Mouse (Mus musculus): Measurements from ENCODE around the gene Slc5a5. TPM values are rescaled to one million over a fixed set of nuclear protein-coding genes. Genes with fewer than 3 reads are reported as not detected.

Gene Slc5a5
- total RNA-seq, 1 experiment from 2014 or later = not detected

GRCm38 (mm10) chr8:70853863-70854262 is 38.7 kb downstream of the Slc5a5 start:
- no peak for DNase-seq

GRCm38 (mm10) chr8:70852595-70853231 is 39.8 kb downstream of the Slc5a5 start:
- no peak for DNase-seq

DNA sequence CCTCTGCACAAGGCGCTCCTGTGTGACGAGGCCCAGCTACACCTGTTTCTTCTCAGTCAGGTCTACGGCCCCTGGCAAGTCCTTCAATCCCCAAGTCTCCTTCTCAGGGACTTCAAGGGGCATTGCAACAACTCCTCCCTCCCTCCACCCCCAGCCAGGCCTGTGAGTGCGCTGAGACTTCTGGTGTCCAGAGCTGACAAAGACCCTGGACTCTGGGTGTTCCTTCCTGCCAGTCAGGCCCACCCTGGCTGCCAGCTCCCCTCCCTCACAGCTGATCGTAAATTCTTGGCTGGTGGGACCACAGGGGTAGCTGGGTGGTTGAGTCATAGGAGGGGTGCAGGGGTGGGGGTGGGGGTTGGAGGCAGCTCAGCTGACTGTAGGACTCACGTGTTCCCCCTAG is 40.7 kb downstream of the Slc5a5 start:
- no peak for DNase-seq

- no peak for DNase-seq
Measured at GRCm38 (mm10) chr8:70850947-70851346, 41.6 kb downstream of the Slc5a5 start.

DNA sequence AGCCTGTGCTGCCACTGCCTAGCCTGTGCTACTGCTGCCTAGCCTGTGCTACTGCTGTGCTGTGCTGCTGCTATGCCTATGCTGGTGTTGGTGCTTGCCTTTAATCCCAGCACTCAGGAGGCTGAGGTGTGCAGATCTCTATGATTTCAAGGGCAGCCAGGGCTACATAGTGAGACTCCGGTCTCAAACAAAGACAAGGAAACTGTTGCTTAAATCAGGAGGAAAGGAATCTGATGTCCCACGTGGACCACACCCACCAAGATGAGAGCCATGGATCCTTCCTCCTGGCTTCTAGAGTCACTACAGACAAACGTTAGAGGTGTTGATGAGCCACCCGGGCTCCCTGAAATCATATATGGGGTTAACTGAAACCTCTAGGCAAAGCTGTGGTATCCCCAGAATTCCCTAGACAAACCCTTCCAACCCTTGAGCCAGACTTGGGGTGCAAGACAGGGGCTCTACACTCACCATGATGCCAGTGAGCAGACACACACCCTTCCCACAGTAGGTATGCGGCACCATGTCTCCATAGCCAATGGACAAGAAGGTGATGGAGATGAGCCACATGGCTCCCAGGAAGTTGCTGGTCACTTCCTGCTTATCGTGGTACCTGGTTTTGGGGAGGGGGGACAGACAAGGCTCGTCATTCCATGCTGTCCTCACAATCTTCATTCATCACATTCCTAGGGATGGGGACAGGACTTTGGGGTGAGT is 42.3 kb downstream of the Slc5a5 start:
- no peak for DNase-seq

DNA sequence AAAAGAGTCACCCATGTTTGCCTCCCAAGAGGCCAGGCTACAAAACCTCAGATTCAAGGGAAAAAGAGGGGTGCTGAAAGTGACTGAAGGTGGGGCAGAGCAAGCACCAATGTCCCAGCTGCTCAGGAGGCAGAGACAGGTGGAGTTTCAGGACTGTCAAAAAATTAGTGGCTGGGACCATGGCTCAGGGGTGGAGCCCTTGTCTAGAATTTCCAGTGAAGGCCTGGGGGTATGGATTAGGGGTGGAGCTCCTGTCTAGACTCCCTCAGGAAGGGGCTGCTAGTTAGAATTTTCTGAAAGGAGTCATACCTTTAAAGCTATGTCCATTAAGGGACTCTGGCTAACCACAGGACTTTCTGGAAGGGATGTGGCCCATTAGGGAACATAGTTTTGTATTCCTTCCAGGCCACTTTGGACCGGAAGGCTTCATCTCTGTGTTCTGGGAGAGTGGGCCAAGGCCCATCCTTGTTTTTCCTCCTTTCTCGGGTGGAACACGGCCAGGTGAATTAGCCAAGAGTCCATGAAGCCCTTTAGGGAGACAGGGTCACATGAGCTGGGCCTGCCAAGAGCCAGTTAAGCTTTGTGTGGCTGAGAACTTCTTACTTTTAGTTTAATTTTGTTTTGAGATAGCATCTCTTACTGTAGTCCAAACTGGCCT is 43.1 kb downstream of the Slc5a5 start:
- peak; percentile 59 for DNase-seq

DNA sequence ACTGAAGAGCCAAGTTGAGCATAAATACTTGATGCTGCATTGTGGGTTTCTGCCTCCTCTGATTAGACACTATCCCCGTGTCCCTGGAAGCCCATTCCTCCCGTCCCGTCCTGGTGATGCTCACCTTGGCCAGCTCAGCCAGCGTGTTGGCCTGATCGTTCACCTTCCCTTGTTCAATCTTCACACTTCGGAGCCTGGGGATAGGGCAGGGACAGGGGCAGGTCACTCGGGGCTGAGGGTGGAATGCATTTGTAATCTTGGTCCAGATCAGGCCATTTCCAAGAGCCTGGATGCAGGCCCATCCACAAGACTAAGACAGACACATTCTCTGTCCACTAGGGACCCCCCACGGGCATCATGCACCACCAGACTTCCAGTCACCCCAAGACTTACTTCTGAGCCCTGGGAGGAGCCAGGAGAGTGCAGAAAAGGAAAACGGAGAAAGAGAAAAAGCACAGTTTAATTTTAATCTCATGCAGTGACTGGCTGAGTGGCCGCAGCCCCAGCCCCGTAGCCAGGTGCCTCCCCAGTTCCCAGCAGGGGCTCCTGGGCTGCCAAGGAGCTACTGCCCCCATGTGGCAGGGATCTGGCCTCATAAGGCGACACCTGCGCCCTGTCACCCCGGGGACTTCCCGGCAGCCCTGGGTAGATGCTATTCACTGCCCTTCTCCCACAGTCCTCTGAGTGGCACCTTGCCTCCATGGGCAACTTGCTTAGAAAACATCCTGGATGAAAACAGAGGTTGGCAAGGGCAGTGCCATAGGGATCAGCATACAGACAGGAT is 46.0 kb downstream of the Slc5a5 start:
- no peak for DNase-seq

GRCm38 (mm10) chr8:70845108-70845507 is 47.4 kb downstream of the Slc5a5 start:
- no peak for DNase-seq

- DNase-seq = peak; percentile 95
Measured at GRCm38 (mm10) chr8:70844523-70844922, 48.0 kb downstream of the Slc5a5 start.

- DNase-seq = no peak
Measured at GRCm38 (mm10) chr8:70843941-70844340, 48.6 kb downstream of the Slc5a5 start.

- no peak for DNase-seq
Measured at GRCm38 (mm10) chr8:70843214-70843773, 49.3 kb downstream of the Slc5a5 start.

- no peak for DNase-seq
Measured at GRCm38 (mm10) chr8:70842484-70842883, 50.1 kb downstream of the Slc5a5 start.

GRCm38 (mm10) chr8:70841147-70842072 is 51.1 kb downstream of the Slc5a5 start:
- DNase-seq = peak; percentile 93

DNA sequence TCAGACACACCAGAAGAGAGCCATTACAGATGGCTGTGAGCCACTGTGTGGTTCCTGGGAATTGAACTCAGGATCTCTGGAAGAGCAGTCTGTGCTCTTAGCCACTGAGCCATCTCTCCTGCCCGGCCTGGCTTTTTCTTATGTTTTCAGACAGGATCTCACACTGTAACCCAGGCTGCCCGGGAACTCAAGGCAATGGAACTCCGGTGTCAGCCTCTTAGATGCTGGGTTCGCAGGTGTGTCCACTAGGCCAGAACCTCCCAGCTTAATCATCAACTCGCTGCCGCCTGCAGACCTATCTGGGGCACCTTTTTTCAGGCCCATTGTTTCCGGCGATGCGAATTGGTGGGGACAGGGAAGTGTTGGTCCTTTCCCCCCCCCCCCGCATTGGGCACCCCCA is 52.0 kb downstream of the Slc5a5 start:
- DNase-seq = no peak

DNA sequence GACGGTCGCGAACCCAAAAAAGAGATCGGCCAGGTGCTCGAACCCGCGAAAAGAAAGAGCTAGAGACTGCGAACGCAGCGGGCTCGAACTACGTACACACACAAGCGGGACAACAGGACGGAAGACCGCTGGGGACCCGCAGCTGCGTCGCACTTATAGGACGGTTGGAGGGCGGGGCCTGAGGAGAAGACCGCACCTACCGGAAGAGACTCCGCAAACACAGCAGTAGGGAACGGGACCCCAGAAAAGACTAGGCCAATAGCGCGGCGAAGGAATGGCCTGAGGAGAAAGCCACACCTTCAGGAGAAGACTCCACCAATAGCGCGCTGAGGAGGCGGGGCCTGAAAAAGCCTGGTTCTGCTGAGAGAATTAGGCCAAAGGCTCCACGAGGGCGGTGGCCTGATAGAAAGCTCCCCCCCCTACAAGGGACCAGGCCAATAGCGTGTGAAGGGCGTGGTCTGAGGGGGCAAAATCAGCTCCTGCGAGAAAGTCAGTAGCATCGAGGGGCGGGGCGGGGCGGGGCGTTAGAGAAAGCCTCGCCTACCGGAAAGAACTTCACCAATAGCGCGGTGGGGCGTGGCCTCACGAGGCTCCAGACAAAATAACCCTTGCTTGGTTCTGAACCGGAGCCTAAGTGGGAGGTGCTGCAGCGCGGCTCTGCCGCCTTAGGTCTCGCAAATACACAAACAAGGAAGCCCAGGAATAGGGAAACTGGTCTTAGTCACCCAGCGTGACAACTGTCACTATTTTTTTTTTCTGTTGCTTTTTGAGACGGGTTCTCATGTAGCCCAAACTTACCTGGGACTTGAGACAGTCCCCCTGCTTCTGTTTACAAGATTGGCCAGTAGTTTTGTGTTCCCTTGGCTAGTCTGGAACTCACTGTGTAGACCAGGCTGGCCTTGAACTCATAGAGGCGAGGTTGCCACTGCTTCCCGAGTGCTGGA is 52.9 kb downstream of the Slc5a5 start, which contains the start of gene Arrdc2:
Arrdc2 (minus strand) TSS at position 313 of the 944 bp plus-strand sequence.
- DNase-seq = peak; percentile 99

DNA sequence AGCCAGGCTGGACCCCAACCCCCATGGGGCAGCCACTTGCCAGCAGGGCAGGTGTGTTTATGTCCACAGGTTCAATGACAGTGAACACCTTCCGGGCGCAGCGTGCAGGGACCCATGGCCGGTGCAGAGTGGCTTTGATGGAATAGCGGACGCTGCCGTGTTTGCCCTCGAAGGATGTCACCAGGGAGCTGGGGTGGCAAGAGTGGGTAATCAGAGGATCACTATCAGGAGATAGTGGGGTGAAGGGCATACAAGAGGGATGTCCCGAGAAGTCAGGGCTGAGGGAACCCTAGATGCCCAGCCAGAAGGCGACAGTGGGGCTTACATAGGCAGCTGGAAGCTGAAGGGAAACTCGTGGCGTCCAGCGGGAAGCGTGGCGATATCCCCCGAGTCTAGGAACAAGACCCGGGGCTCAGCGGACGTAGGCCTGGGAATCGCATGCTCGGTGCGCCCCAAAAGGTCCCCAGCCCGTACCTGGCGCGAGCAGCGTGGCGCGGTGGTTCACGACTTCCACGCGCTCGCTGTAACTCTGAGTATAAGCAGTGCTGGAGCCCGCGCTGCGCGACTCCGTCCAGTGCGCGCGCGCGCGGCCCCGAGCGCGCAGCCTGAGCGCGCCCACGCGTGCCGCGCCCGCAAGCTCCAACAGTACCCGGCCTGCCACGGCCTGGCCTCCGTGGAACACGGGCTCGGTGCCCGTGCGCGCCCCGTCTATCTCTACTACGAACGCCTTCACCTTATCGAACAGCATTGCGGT is 53.7 kb downstream of the Slc5a5 start:
- no peak for DNase-seq

DNA sequence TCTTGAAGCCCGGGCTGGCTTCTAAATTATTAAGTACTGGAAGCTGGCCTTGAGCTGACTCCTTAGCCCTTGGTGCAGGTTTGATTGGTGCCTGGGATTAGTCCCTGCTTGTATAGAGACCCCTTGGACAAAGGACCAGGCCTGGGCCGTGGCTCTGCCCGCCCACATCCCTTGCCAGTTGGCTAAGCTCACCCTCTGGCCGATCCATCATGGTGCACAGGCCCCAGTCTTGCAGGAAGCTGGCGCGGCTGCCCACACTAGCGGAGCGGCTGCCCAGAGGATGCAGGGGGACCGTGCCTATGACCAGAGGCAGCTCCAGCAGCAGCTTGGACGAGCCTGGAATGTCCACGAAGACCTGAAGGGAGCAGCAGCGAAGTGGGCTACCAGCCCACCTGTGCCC is 55.9 kb downstream of the Slc5a5 start:
- DNase-seq = no peak

DNA sequence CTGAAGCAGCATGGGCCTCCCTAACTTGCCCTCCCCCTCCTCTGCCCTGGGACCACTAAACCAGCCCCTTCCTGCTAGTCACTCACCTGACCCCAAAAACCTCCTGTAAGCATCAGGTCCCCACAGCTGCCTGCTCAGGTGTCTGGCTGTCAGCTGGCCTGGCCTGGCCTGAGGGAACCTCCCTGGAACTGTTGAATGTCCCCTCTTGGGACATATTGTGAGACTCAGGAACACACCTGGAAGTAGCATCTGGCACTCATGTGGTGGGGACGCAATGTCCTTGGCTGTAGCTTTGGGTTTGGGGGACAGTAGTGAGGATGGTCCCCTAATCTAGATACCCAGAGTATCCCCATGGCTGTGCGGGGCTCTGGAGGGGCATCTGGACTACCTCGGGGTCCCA is 58.5 kb downstream of the Slc5a5 start:
- no peak for DNase-seq

DNA sequence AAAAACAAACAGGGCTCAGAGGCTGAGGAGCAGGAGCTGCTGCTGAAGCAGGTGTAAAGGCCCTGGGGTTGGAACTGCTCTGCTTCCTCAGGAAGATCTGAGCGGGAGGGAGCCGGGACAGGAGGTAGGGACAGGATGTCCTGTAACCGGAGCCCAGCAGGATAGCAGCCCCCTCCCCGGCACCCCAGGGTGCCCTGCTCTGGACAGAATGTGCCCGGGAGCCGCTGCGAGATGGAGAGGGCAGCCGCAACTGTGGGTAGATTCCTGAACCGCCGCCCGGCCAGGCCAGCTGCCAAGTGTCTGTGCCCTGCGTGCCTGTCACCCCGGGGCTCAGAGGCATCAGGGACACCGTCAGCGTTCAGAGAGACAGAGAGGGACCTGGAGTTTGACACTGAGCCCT is 59.0 kb downstream of the Slc5a5 start:
- DNase-seq = peak; percentile 84

Measured in adrenal gland, postnatal 14 days (tissue).